Mouse (Mus musculus) limb, embryonic 14.5 days (tissue): ENCODE measurements around the gene Ostf1. TPM values are rescaled to one million over a fixed set of nuclear protein-coding genes. Genes with fewer than 3 reads are reported as not detected.
A peak's percentile ranks its signal among the peaks of the same experiment; 100 is the strongest.

Experiments
- ATAC-seq: fragments of 200-750 bp; cut with Nextera tagmentation; 2 replicates; pipeline ENCODE4 v1.8.0; 2017; ENCODE audit warnings: low read depth, moderate number of reproducible peaks, moderate TSS enrichment; ENCODE audit not compliant: low FRiP score
- DNase-seq: peaks from one replicate; pipeline ENCODE4 v3.0.0-alpha.2; 2015; ENCODE audit warnings: low spot score
- H3K27ac ChIP-seq: fragments of 300-500 bp; sonication (generic); replicated peaks from 2 replicates; pipeline ENCODE4 v1.5.1; 2014; ENCODE audit warnings: low read depth, mild to moderate bottlenecking, low read length, moderate library complexity, mixed read lengths
- H3K27me3 ChIP-seq: fragments of 300-500 bp; sonication (generic); 2 replicates; pipeline ENCODE4 v1.6.1; 2014; ENCODE audit warnings: low read length, mixed read lengths; ENCODE audit not compliant: control insufficient read depth, insufficient read depth
- H3K36me3 ChIP-seq: fragments of 300-500 bp; sonication (generic); 2 replicates; pipeline ENCODE4 v1.6.1; 2014; ENCODE audit warnings: mild to moderate bottlenecking, low read length, moderate library complexity, mixed read lengths; ENCODE audit not compliant: control insufficient read depth, insufficient read depth
- H3K4me1 ChIP-seq: fragments of 300-500 bp; sonication (generic); 2 replicates; pipeline ENCODE4 v1.6.1; 2014; ENCODE audit warnings: antibody characterized with exemption, low read length, mixed read lengths; ENCODE audit not compliant: control insufficient read depth, insufficient read depth
- H3K4me2 ChIP-seq: fragments of 300-500 bp; sonication (generic); replicated peaks from 2 replicates; pipeline ENCODE4 v1.6.1; 2014; ENCODE audit warnings: low read depth, mild to moderate bottlenecking, low read length, moderate library complexity; ENCODE audit not compliant: severe bottlenecking
- H3K4me3 ChIP-seq: fragments of 300-500 bp; sonication (generic); replicated peaks from 2 replicates; pipeline ENCODE4 v1.5.1; 2014; ENCODE audit warnings: low read length
- H3K9ac ChIP-seq: fragments of 300-500 bp; sonication (generic); 2 replicates; pipeline ENCODE4 v1.6.1; 2014; ENCODE audit warnings: mild to moderate bottlenecking, low read depth, low read length, moderate library complexity; ENCODE audit not compliant: severe bottlenecking
- H3K9me3 ChIP-seq: fragments of 300-500 bp; sonication (generic); 2 replicates; pipeline ENCODE4 v1.6.1; 2016; ENCODE audit warnings: low read length; ENCODE audit not compliant: control insufficient read depth
- POLR2A ChIP-seq: fragments of 200-500 bp; IDR thresholded peaks from 2 replicates; pipeline ENCODE4 v1.8.0; 2012; ENCODE audit warnings: inconsistent platforms, mild to moderate bottlenecking, moderate library complexity, borderline replicate concordance; ENCODE audit not compliant: insufficient read depth, insufficient read length; ENCODE audit errors: extremely low read depth
- WGBS: fragments of 180-500 bp; shearing (Covaris S2); extraction: QIAGEN DNeasy Blood & Tissue Kit; methylation state at CpG from one replicate; pipeline ENCODE4 v1.1.7; 2014; 5-methylcytosine and 5-hydroxymethylcytosine counted together
- polyA plus RNA-seq, 2 experiments: library from polyadenylated mRNA; depleted of rRNA in 1 of 2; stranded (reverse) in 1 of 2; unstranded in 1 of 2; fragments of >200 nt; fragmentation: Nextera tagmentation in 1 of 2; extraction: Ambion mirVana in 1 of 2; gene quantifications; 2 replicates each; pipeline versions ENCODE4 v1.2.1 to v1.2.3; 2012 to 2014

The Ostf1 gene
- polyA plus RNA-seq (2012; rRNA removed) (40.2 and 51.6 TPM in 2 replicates), polyA plus RNA-seq (2014; fragmentation: Nextera tagmentation; extraction: Ambion mirVana) (99.1 and 108 TPM in 2 replicates)

DNA sequence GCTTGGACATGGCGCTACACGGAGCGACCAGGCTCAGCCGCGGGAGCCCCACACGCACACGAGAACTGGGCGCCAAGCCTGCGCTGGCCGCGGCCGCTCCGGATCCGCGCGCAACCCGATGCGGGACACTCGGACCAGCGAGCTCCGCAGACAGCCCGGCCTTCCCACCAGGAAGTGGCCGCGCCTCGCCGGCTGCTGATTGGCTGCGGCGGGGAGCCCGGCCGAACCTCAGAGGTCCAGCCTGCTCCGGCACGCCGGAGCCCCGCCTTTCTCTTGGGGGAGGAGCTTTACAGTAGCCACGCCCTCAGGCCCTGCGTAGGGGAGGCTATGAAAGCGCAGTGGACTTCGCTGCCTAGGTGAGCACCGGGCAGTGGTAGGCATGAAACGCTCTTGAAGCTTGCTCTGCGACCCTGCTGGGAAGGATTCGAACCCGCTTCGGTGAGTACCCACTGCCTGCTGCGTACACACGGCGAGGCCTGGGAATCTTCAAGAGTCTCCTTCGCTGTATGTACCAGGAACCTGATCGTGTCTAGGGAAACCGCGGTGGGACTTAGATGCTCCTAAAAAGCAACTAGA lies at the start of gene Ostf1, which contains the start of gene Nmrk1:
TSS of gene Ostf1 (minus strand) at position 180 of the 576 bp plus-strand sequence.
TSS of gene Nmrk1 (plus strand) at position 307 of the 576 bp plus-strand sequence.
- peak within 1 kb of the TSS; percentile 83 for H3K4me2 ChIP-seq
- under 1% methylated on average over 49 of the region's 51 CpGs for WGBS
- peak; percentile 6; the same call in 1 of the 2 replicates for TF ChIP-seq POLR2A
- H3K4me3 ChIP-seq = peak within 1 kb of the TSS; percentile 78
- peak within 1 kb of the TSS; percentile 65 for H3K9ac ChIP-seq
- no peaks in the 10 kb centered on the region for H3K9me3 ChIP-seq
- H3K27ac ChIP-seq = peak within 1 kb of the TSS; percentile 70; the same call in 1 of the 2 replicates
- ATAC-seq = peak; percentile 99
- H3K27me3 ChIP-seq = no peaks in the 10 kb centered on the region
- no peaks in the 10 kb centered on the region for H3K36me3 ChIP-seq
- H3K4me1 ChIP-seq = peaks cover 7% of the 10 kb centered on the region; the same call in 1 of the 2 replicates
- peak; percentile 92 for DNase-seq

DNA sequence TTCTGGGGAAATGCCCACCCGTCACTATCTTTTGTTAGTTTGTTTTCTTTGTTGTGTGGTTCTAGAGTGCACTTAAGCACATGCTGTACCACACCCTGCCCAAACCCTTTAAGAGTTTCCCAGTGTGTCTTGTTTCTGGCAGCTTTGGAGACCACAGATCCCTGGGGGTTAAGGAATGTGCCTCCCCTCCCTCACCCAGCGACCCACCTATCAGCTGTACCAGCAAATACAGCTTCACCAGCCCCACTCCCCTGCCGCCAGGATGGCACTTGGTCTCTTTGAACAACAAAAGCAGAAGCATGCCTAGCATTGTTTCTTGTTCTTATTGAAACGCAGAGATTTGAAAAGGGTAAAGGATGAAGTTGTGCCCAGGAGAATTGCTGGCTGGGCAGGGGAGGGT lies 41.5 kb upstream of the Ostf1 start:
- Histone ChIP-seq H3K36me3 (no peaks in the 10 kb centered on the region), H3K9me3 (no peaks in the 10 kb centered on the region), H3K4me2 (peak overlapping the region; percentile 1; the same call in 1 of the 2 replicates), H3K4me1 (peaks cover 19% of the 10 kb centered on the region), H3K9ac (no peak overlapping the region), H3K4me3 (no peak overlapping the region), H3K27ac (no peak overlapping the region), H3K27me3 (no peaks in the 10 kb centered on the region)
- WGBS = 46% methylated on average over 4 of the region's 4 CpGs
- DNase-seq (no peak), ATAC-seq (no peak)
- no peak for TF ChIP-seq POLR2A

DNA sequence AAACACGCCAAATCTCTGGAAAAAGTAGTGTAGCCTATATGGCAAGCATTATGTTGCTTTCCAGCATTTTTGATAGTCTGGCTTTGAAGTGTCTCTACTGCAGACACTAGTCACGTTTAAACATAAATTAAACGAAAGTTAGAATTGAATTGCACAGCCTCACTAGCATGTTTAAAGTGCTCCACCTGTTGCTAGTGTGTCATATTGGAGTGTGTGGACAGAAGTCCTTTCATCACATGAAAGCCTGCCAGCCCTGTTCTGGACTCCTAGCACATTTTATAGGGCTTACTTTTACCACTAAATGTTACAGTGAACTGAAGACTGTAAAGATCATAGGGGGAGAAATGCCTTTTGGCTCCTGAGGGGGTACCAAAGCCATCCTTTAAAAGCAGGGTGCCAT lies 40.9 kb upstream of the Ostf1 start:
- no peaks in the 10 kb centered on the region for H3K9me3 ChIP-seq
- DNase-seq (no peak), ATAC-seq (no peak)
- H3K4me3 ChIP-seq = peak overlapping the region; percentile 79; the same call in 1 of the 2 replicates
- H3K36me3 ChIP-seq = no peaks in the 10 kb centered on the region
- H3K4me2 ChIP-seq = peak overlapping the region; percentile 75
- H3K27me3 ChIP-seq = no peaks in the 10 kb centered on the region
- H3K27ac ChIP-seq = no peak overlapping the region
- peaks cover 19% of the 10 kb centered on the region for H3K4me1 ChIP-seq
- WGBS = 36% methylated on average over 3 of the region's 3 CpGs
- no peak overlapping the region for H3K9ac ChIP-seq
- TF ChIP-seq POLR2A = no peak

DNA sequence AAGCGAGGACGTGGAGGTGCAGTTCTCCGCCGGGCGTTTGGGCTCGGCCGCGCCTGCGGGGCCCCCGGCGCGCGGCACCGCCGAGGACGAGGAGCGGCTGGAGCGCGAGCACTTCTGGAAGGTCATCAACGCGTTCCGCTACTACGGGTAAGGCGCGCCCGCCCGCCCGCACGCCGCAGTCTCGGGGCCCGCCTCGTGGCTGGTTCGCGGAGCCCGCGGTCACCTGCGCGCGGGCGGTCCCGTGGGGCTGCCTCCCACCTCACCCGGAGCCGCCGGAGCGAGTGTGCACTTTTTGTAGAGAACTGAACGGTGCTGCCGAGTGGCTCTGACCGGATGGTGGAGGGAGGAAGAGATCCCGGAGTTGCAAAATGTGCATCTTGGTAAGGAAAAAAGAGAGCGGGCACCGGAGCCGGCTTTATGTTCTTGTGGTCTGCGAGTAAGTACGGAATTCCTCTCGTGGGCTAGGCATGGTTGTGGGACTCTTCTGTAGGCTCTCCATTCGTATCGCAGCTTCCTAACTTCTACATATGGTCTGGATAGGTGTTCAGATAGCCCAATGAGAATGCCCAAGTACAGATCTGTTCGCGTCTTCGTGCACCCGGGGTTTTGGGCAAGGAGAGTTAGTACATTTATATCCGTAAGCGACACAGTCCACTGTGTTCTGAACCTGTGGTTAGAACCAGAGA lies 39.6 kb upstream of the Ostf1 start:
- H3K27me3 ChIP-seq = no peaks in the 10 kb centered on the region
- peak overlapping the region; percentile 79 for H3K4me3 ChIP-seq
- TF ChIP-seq POLR2A = no peak; the same call in 1 of the 2 replicates
- DNase-seq = no peak
- under 1% methylated on average over 42 of the region's 64 CpGs for WGBS
- no peaks in the 10 kb centered on the region for H3K36me3 ChIP-seq
- peak overlapping the region; percentile 75 for H3K4me2 ChIP-seq
- peaks cover 19% of the 10 kb centered on the region for H3K4me1 ChIP-seq
- H3K27ac ChIP-seq = peak overlapping the region; percentile 81
- H3K9ac ChIP-seq = peak overlapping the region; percentile 88
- H3K9me3 ChIP-seq = no peaks in the 10 kb centered on the region
- ATAC-seq = peak; percentile 54

DNA sequence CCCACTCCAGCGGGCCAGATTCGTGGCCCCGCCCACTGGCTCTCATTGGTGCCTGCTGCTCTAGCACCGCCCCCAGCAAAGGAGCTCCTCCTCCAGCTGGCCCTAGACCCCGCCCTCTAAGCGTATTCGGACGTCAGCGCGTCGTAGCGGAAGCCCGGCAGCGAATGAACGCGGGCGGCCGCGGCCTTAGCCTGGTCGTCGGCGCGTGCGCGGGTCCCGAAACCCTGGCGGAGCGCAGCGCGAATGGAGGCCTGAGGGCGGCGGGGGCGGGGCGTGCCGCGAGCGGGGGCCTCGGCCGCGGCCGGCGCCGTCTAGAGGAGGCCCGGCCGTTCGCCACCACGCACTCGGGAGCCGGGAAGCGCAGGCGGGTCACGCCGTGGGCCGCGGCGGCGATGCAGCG lies 39.0 kb upstream of the Ostf1 start, which contains the start of gene Carnmt1:
TSS of gene Carnmt1 (plus strand) at position 157 of the 400 bp plus-strand sequence.
- Histone ChIP-seq H3K9ac (peak within 1 kb of the TSS; percentile 88), H3K27ac (peak within 1 kb of the TSS; percentile 81), H3K4me1 (peaks cover 19% of the 10 kb centered on the region), H3K4me3 (peak within 1 kb of the TSS; percentile 79), H3K9me3 (no peaks in the 10 kb centered on the region), H3K4me2 (peak within 1 kb of the TSS; percentile 75), H3K36me3 (no peaks in the 10 kb centered on the region), H3K27me3 (no peaks in the 10 kb centered on the region)
- WGBS = 2% methylated on average over 25 of the region's 58 CpGs
- DNase-seq = peak; percentile 99
- ATAC-seq = peak; percentile 98
- no peak for TF ChIP-seq POLR2A
